Mouse (Mus musculus) spleen, adult 2 months (tissue): ENCODE data around the gene Mto1. TPM values are rescaled to one million over a fixed set of nuclear protein-coding genes. Genes with fewer than 3 reads are reported as not detected.

Experiments
- DNase-seq, 2 experiments: peaks; one replicate each; pipeline versions ENCODE4 v3.0.0 to v3.0.0-alpha.2; 2012 to 2021; ENCODE audit warnings: low spot score in 2 of 2, low read depth in 1 of 2
- H3K27ac ChIP-seq: fragments of 200-500 bp; 2 replicates; pipeline ENCODE4 v1.5.1; 2012; ENCODE audit warnings: low read length, inconsistent platforms; ENCODE audit not compliant: insufficient read depth
- H3K27me3 ChIP-seq: fragments of 200-500 bp; 2 replicates; pipeline ENCODE4 v1.6.1; 2012; ENCODE audit warnings: mild to moderate bottlenecking, moderate library complexity, low read length, inconsistent platforms; ENCODE audit not compliant: control insufficient read depth, insufficient read depth
- H3K36me3 ChIP-seq: fragments of 200-500 bp; 2 replicates; pipeline ENCODE4 v1.6.1; 2012; ENCODE audit warnings: mild to moderate bottlenecking, low read length, inconsistent platforms; ENCODE audit not compliant: control insufficient read depth, insufficient read depth
- H3K4me1 ChIP-seq: fragments of 200-500 bp; 2 replicates; pipeline ENCODE4 v1.6.1; 2011; ENCODE audit warnings: inconsistent platforms; ENCODE audit not compliant: control insufficient read depth, insufficient read depth, insufficient read length
- H3K4me3 ChIP-seq: fragments of 200-500 bp; 2 replicates; pipeline ENCODE4 v1.5.1; 2011; ENCODE audit warnings: mild to moderate bottlenecking, inconsistent platforms; ENCODE audit not compliant: insufficient read depth, insufficient read length; ENCODE audit errors: extremely low read depth
- CTCF ChIP-seq: fragments of 200-500 bp; IDR thresholded peaks from 2 replicates; pipeline ENCODE4 v1.5.1; 2011; ENCODE audit warnings: mild to moderate bottlenecking, inconsistent platforms; ENCODE audit not compliant: insufficient read depth, insufficient read length, insufficient replicate concordance; ENCODE audit errors: extremely low read depth
- POLR2A ChIP-seq: fragments of 200-500 bp; IDR thresholded peaks from 2 replicates; pipeline ENCODE4 v1.6.1; 2011; ENCODE audit warnings: low read depth, low read length, inconsistent platforms
- WGBS: fragments of 180-500 bp; shearing (Covaris S2); methylation state at CpG from one replicate; pipeline ENCODE4 v1.1.7; 2018; 5-methylcytosine and 5-hydroxymethylcytosine counted together
- polyA plus RNA-seq: library from polyadenylated mRNA; depleted of rRNA; stranded (reverse); fragments of >200 nt; gene quantifications from 2 replicates; pipeline ENCODE4 v1.2.3, GENCODE M21; 2012

Gene Mto1
- polyA plus RNA-seq, 1 experiment, result 9.3 TPM

- Histone ChIP-seq H3K36me3 (no peaks in the 10 kb centered on the region; the same call in 1 of the 2 replicates), H3K27me3 (no peaks in the 10 kb centered on the region), H3K4me1 (peaks cover 22% of the 10 kb centered on the region), H3K4me3 (no peak overlapping the region), H3K27ac (peak overlapping the region; percentile 52; the same call in 1 of the 2 replicates)
- TF ChIP-seq CTCF (no peak), POLR2A (no peak)
- 55% methylated on average over 2 of the region's 2 CpGs for WGBS
- DNase-seq, result no peak
These were observed 18.5 kb upstream of the Mto1 start for GRCm38 (mm10) chr9:78429551-78429950.

DNA sequence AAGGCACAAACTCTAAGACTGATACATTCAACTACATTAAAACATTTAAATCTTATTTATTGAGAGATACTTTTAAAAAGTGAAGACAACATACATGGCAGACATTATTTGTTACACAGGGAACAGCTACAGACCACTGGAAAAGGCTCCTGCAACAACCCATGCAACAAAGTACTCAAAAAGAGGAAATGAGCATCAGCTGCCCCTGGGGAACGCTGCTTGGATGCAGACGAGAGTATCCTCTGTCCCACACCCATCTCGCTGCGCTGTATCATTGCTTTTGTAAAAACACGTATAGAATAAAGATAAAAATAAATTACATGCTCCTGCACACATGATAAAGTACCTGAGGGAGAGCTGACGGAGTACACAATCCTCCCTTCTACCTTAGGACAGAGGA is 17.5 kb upstream of the Mto1 start:
- WGBS, result 30% methylated on average over 6 of the region's 6 CpGs
- TF ChIP-seq POLR2A (no peak), CTCF (no peak)
- no peaks in the 10 kb centered on the region for H3K27me3 ChIP-seq
- peaks cover 1% of the 10 kb centered on the region; the same call in 1 of the 2 replicates for H3K36me3 ChIP-seq
- peak; percentile 54 to 64 for DNase-seq
- no peak overlapping the region for H3K27ac ChIP-seq
- peaks cover 22% of the 10 kb centered on the region for H3K4me1 ChIP-seq
- no peak overlapping the region for H3K4me3 ChIP-seq

DNA sequence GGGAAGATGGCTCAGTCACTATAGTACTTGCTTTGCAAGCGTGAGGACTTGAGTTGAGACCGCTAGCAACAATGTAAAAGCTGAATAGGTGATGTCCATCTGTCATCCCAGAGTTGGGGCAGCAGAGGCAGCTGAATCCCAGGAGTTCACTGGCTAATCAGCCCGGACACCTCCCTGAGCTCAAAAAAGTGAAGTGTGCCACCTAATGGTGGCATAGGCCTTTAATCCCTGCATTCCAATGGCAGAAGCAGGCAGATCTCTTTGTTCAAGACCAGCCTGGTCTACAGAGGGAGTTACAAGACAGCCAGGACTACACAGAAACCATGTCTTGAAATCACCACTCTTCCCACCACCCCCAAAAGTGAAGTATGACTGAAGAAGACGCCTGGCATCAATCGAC is 15.5 kb upstream of the Mto1 start:
- 90% methylated on average over 5 of the region's 5 CpGs for WGBS
- H3K27me3 ChIP-seq, result no peaks in the 10 kb centered on the region
- no peak overlapping the region for H3K27ac ChIP-seq
- no peak for TF ChIP-seq CTCF
- no peak for TF ChIP-seq POLR2A
- no peak for DNase-seq
- H3K36me3 ChIP-seq, result peaks cover 1% of the 10 kb centered on the region; the same call in 1 of the 2 replicates
- H3K4me1 ChIP-seq, result peaks cover 20% of the 10 kb centered on the region
- H3K4me3 ChIP-seq, result no peak overlapping the region

DNA sequence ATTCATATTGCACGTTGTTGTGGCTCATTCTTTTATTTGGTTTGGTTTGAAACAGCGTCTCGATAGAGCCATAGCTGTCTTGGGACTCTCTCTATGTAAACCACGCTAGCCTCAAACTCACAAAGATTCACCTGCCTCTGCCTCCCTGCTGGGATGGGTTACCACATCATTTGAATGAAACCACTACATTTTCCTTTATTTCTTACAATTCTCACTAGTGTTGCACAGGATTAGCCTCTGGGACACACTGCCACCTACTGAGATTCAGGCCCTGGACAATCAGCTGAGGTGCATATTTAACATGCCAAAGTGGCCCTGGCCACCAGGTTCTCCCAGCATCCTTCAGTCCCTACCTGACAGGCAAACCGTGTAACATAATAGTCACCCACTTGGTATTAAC is 8.6 kb upstream of the Mto1 start:
- TF ChIP-seq POLR2A, result no peak
- no peak for TF ChIP-seq CTCF
- H3K27me3 ChIP-seq, result peaks cover 4% of the 10 kb centered on the region
- WGBS, result 32% methylated on average over 5 of the region's 5 CpGs
- 0 out of 2 replicates have a peak, but pooled peaks cover 1% of the 10 kb centered on the region for H3K36me3 ChIP-seq
- peak in 1 of 2 experiments; percentile 7 for DNase-seq
- H3K27ac ChIP-seq, result no peak overlapping the region
- no peak overlapping the region for H3K4me3 ChIP-seq
- peaks cover 4% of the 10 kb centered on the region for H3K4me1 ChIP-seq

GRCm38 (mm10) chr9:78442237-78442578 is 5.8 kb upstream of the Mto1 start:
- WGBS, result 3% methylated on average over 9 of the region's 9 CpGs
- TF ChIP-seq POLR2A (no peak), CTCF (no peak)
- H3K4me3 ChIP-seq, result peak overlapping the region; percentile 63

GRCm38 (mm10) chr9:78442579-78443392 is 5.2 kb upstream of the Mto1 start, which contains the start of gene Cgas:
Gene Cgas, minus strand, starts transcription at chr9:78443237.
- Histone ChIP-seq H3K36me3 (no peaks in the 10 kb centered on the region), H3K4me3 (peak within 1 kb of the TSS; percentile 63), H3K4me1 (peaks cover 4% of the 10 kb centered on the region), H3K27me3 (peaks cover 4% of the 10 kb centered on the region), H3K27ac (0 out of 2 replicates have a peak within 1 kb of the TSS, but pooled peaks have one; percentile 19)
- no peak for TF ChIP-seq POLR2A
- TF ChIP-seq CTCF, result no peak
- under 1% methylated on average over 80 of the region's 81 CpGs for WGBS
- peak; percentile 30 to 64 for DNase-seq

More at GRCm38 (mm10) chr9:78442237-78442578, 5.8 kb upstream of the Mto1 start:
- Histone ChIP-seq H3K4me1 (peaks cover 4% of the 10 kb centered on the region), H3K27ac (no peak overlapping the region), H3K36me3 (no peaks in the 10 kb centered on the region), H3K27me3 (peaks cover 4% of the 10 kb centered on the region)
- peak in 1 of 2 experiments; percentile 5 for DNase-seq

DNA sequence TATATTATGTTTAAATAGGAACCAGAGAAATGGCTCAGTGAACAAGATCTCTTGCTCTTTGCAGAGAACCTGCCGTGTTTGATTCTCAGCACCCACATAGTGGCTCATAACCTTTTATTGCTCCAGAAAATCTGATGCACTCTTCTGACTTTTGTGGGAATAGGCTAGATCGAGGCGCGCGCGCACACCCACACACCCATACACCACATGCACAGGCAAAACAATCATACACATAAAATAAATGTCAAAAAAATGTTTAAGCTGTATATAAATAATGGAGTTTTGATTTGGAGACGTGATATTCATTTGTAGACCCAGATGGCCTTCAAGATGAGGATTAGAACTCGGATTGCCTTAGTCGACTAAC is 419 bp upstream of the Mto1 start:
- Histone ChIP-seq H3K27me3 (peaks cover 3% of the 10 kb centered on the region), H3K4me1 (peaks cover 2% of the 10 kb centered on the region), H3K4me3 (peak overlapping the region; percentile 37; the same call in 1 of the 2 replicates), H3K27ac (no peak overlapping the region), H3K36me3 (peaks cover 3% of the 10 kb centered on the region; the same call in 1 of the 2 replicates)
- 36% methylated on average over 9 of the region's 9 CpGs for WGBS
- no peak for DNase-seq
- TF ChIP-seq CTCF (no peak), POLR2A (no peak)
